Mouse (Mus musculus): Measurements from ENCODE around the gene Hist2h4. TPM values are rescaled to one million over a fixed set of nuclear protein-coding genes. Genes with fewer than 3 reads are reported as not detected.
A peak's percentile ranks its signal among the peaks of the same experiment; 100 is the strongest.

The Hist2h4 gene
- 6.9 TPM in 2 replicates for polyA plus RNA-seq (2014; fragmentation: Nextera tagmentation; extraction: Ambion mirVana)

- peak within 1 kb of the TSS; percentile 83 for H3K9ac ChIP-seq (ENCODE audit: low read depth, low read length)
- H3K4me1 ChIP-seq (ENCODE audit: control insufficient read depth, insufficient read depth, low read length), result peaks cover 17% of the 10 kb centered on the region
- peak within 1 kb of the TSS; percentile 76 for H3K4me2 ChIP-seq (ENCODE audit: low read depth, low read length)
- peak within 1 kb of the TSS; percentile 59 for H3K4me3 ChIP-seq (ENCODE audit: low read depth, low read length)
- WGBS, result under 1% methylated on average over 31 of the region's 40 CpGs
- H3K27me3 ChIP-seq (replicated peaks; ENCODE audit: control insufficient read depth, insufficient read depth, low read length), result no peaks in the 10 kb centered on the region
- H3K27ac ChIP-seq (replicated peaks; ENCODE audit: low read depth, low read length), result peak within 1 kb of the TSS; percentile 99
- no peaks in the 10 kb centered on the region for H3K9me3 ChIP-seq (ENCODE audit: control insufficient read depth, low read length)
- DNase-seq (ENCODE audit: low spot score) (peak; percentile 98), ATAC-seq (ENCODE audit: low read depth) (peak; percentile 90)
- H3K36me3 ChIP-seq (ENCODE audit: control insufficient read depth, insufficient read depth, low read length), result no peaks in the 10 kb centered on the region
Measured at GRCm38 (mm10) chr3:96262979-96263550, at the start of gene Hist2h4. Gene Hist2h4 (minus strand): TSS chr3:96263311.

- Histone ChIP-seq H3K36me3 (ENCODE audit: control insufficient read depth, insufficient read depth, low read length) (no peaks in the 10 kb centered on the region), H3K9me3 (ENCODE audit: control insufficient read depth, low read length) (no peaks in the 10 kb centered on the region), H3K4me3 (ENCODE audit: low read depth, low read length) (no peak overlapping the region), H3K27me3 (replicated peaks; ENCODE audit: control insufficient read depth, insufficient read depth, low read length) (no peaks in the 10 kb centered on the region), H3K9ac (ENCODE audit: low read depth, low read length) (no peak overlapping the region), H3K4me2 (ENCODE audit: low read depth, low read length) (no peak overlapping the region), H3K27ac (replicated peaks; ENCODE audit: low read depth, low read length) (no peak overlapping the region), H3K4me1 (ENCODE audit: control insufficient read depth, insufficient read depth, low read length) (no peaks in the 10 kb centered on the region)
- DNase-seq (ENCODE audit: low spot score) (no peak), ATAC-seq (ENCODE audit: low read depth) (no peak)
- 62% methylated on average over 8 of the region's 8 CpGs for WGBS
Measured at GRCm38 (mm10) chr3:96312341-96313098, 49.4 kb upstream of the Hist2h4 start.

GRCm38 (mm10) chr3:96309441-96309840, 46.3 kb upstream of the Hist2h4 start:
- Histone ChIP-seq H3K4me1 (ENCODE audit: control insufficient read depth, insufficient read depth, low read length) (no peaks in the 10 kb centered on the region), H3K9ac (ENCODE audit: low read depth, low read length) (no peak overlapping the region), H3K4me2 (ENCODE audit: low read depth, low read length) (no peak overlapping the region), H3K36me3 (ENCODE audit: control insufficient read depth, insufficient read depth, low read length) (no peaks in the 10 kb centered on the region), H3K9me3 (ENCODE audit: control insufficient read depth, low read length) (no peaks in the 10 kb centered on the region), H3K27me3 (replicated peaks; ENCODE audit: control insufficient read depth, insufficient read depth, low read length) (no peaks in the 10 kb centered on the region; the same call in 1 of the 2 replicates), H3K4me3 (ENCODE audit: low read depth, low read length) (no peak overlapping the region), H3K27ac (replicated peaks; ENCODE audit: low read depth, low read length) (no peak overlapping the region)
- no peak for DNase-seq (ENCODE audit: low spot score)
- WGBS, result 67% methylated on average over 3 of the region's 3 CpGs
- no peak for ATAC-seq (ENCODE audit: low read depth)

- no peak overlapping the region for H3K4me3 ChIP-seq (ENCODE audit: low read depth, low read length)
Measured at GRCm38 (mm10) chr3:96306506-96306905, 43.4 kb upstream of the Hist2h4 start.

GRCm38 (mm10) chr3:96302076-96302475, 39.0 kb upstream of the Hist2h4 start:
- Histone ChIP-seq H3K27ac (replicated peaks; ENCODE audit: low read depth, low read length) (no peak overlapping the region), H3K27me3 (replicated peaks; ENCODE audit: control insufficient read depth, insufficient read depth, low read length) (peaks cover 3% of the 10 kb centered on the region; the same call in 1 of the 2 replicates), H3K9ac (ENCODE audit: low read depth, low read length) (no peak overlapping the region), H3K4me1 (ENCODE audit: control insufficient read depth, insufficient read depth, low read length) (no peaks in the 10 kb centered on the region), H3K4me2 (ENCODE audit: low read depth, low read length) (no peak overlapping the region), H3K9me3 (ENCODE audit: control insufficient read depth, low read length) (no peaks in the 10 kb centered on the region), H3K36me3 (ENCODE audit: control insufficient read depth, insufficient read depth, low read length) (no peaks in the 10 kb centered on the region), H3K4me3 (ENCODE audit: low read depth, low read length) (no peak overlapping the region)
- ATAC-seq (ENCODE audit: low read depth) (no peak), DNase-seq (ENCODE audit: low spot score) (no peak)
- WGBS, result 81% methylated on average over 5 of the region's 5 CpGs

More at GRCm38 (mm10) chr3:96306506-96306905, 43.4 kb upstream of the Hist2h4 start:
- Histone ChIP-seq H3K9ac (ENCODE audit: low read depth, low read length) (no peak overlapping the region), H3K9me3 (ENCODE audit: control insufficient read depth, low read length) (no peaks in the 10 kb centered on the region), H3K27me3 (replicated peaks; ENCODE audit: control insufficient read depth, insufficient read depth, low read length) (no peaks in the 10 kb centered on the region; the same call in 1 of the 2 replicates), H3K36me3 (ENCODE audit: control insufficient read depth, insufficient read depth, low read length) (no peaks in the 10 kb centered on the region), H3K4me1 (ENCODE audit: control insufficient read depth, insufficient read depth, low read length) (no peaks in the 10 kb centered on the region), H3K4me2 (ENCODE audit: low read depth, low read length) (no peak overlapping the region), H3K27ac (replicated peaks; ENCODE audit: low read depth, low read length) (no peak overlapping the region)
- DNase-seq (ENCODE audit: low spot score) (no peak), ATAC-seq (ENCODE audit: low read depth) (no peak)
- WGBS, result 71% methylated on average over 9 of the region's 9 CpGs

GRCm38 (mm10) chr3:96300706-96301529, 37.8 kb upstream of the Hist2h4 start:
- H3K4me3 ChIP-seq (ENCODE audit: low read depth, low read length), result peak overlapping the region; percentile 17
- no peak for ATAC-seq (ENCODE audit: low read depth)
- WGBS, result 71% methylated on average over 26 of the region's 26 CpGs

GRCm38 (mm10) chr3:96299562-96299961, 36.5 kb upstream of the Hist2h4 start:
- Histone ChIP-seq H3K4me3 (ENCODE audit: low read depth, low read length) (no peak overlapping the region), H3K9ac (ENCODE audit: low read depth, low read length) (no peak overlapping the region), H3K27me3 (replicated peaks; ENCODE audit: control insufficient read depth, insufficient read depth, low read length) (0 out of 2 replicates have a peak, but pooled peaks cover 3% of the 10 kb centered on the region), H3K4me2 (ENCODE audit: low read depth, low read length) (no peak overlapping the region), H3K27ac (replicated peaks; ENCODE audit: low read depth, low read length) (no peak overlapping the region), H3K9me3 (ENCODE audit: control insufficient read depth, low read length) (no peaks in the 10 kb centered on the region), H3K36me3 (ENCODE audit: control insufficient read depth, insufficient read depth, low read length) (no peaks in the 10 kb centered on the region), H3K4me1 (ENCODE audit: control insufficient read depth, insufficient read depth, low read length) (no peaks in the 10 kb centered on the region)
- DNase-seq (ENCODE audit: low spot score) (no peak), ATAC-seq (ENCODE audit: low read depth) (no peak)
- WGBS, result 95% methylated on average over 2 of the region's 2 CpGs

More at GRCm38 (mm10) chr3:96300706-96301529, 37.8 kb upstream of the Hist2h4 start:
- Histone ChIP-seq H3K9me3 (ENCODE audit: control insufficient read depth, low read length) (no peaks in the 10 kb centered on the region), H3K9ac (ENCODE audit: low read depth, low read length) (no peak overlapping the region), H3K4me2 (ENCODE audit: low read depth, low read length) (peak overlapping the region; percentile 35), H3K36me3 (ENCODE audit: control insufficient read depth, insufficient read depth, low read length) (no peaks in the 10 kb centered on the region), H3K27me3 (replicated peaks; ENCODE audit: control insufficient read depth, insufficient read depth, low read length) (0 out of 2 replicates have a peak, but pooled peaks cover 3% of the 10 kb centered on the region), H3K4me1 (ENCODE audit: control insufficient read depth, insufficient read depth, low read length) (no peaks in the 10 kb centered on the region), H3K27ac (replicated peaks; ENCODE audit: low read depth, low read length) (no peak overlapping the region)
- DNase-seq (ENCODE audit: low spot score), result no peak

GRCm38 (mm10) chr3:96298360-96298759, 35.2 kb upstream of the Hist2h4 start:
- Histone ChIP-seq H3K27me3 (replicated peaks; ENCODE audit: control insufficient read depth, insufficient read depth, low read length) (0 out of 2 replicates have a peak, but pooled peaks cover 3% of the 10 kb centered on the region), H3K4me1 (ENCODE audit: control insufficient read depth, insufficient read depth, low read length) (no peaks in the 10 kb centered on the region), H3K9me3 (ENCODE audit: control insufficient read depth, low read length) (no peaks in the 10 kb centered on the region), H3K9ac (ENCODE audit: low read depth, low read length) (no peak overlapping the region), H3K36me3 (ENCODE audit: control insufficient read depth, insufficient read depth, low read length) (no peaks in the 10 kb centered on the region), H3K4me2 (ENCODE audit: low read depth, low read length) (no peak overlapping the region), H3K4me3 (ENCODE audit: low read depth, low read length) (no peak overlapping the region), H3K27ac (replicated peaks; ENCODE audit: low read depth, low read length) (no peak overlapping the region)
- no peak for DNase-seq (ENCODE audit: low spot score)
- 90% methylated on average over 4 of the region's 4 CpGs for WGBS
- ATAC-seq (ENCODE audit: low read depth), result no peak

Measured in embryonic facial prominence, embryonic 14.5 days (tissue).